Mouse (Mus musculus) bone marrow, adult 2 months (tissue): ENCODE results near the gene Zfp800. TPM values are rescaled to one million over a fixed set of nuclear protein-coding genes. Genes with fewer than 3 reads are reported as not detected.

Experiments
- H3K27ac ChIP-seq: fragments of 200-500 bp; 2 replicates; pipeline ENCODE4 v1.5.1; 2012; ENCODE audit warnings: low read depth, mild to moderate bottlenecking, control low read depth, inconsistent platforms, low read length; ENCODE audit not compliant: control insufficient read depth, poor library complexity, insufficient read depth
- H3K4me1 ChIP-seq: fragments of 200-500 bp; 2 replicates; pipeline ENCODE4 v1.6.1; 2011; ENCODE audit warnings: low read length; ENCODE audit not compliant: control insufficient read depth, insufficient read depth
- H3K4me3 ChIP-seq: fragments of 200-500 bp; replicated peaks from 2 replicates; pipeline ENCODE3; 2011; ENCODE audit warnings: mild to moderate bottlenecking, low read depth, low read length, control low read depth; ENCODE audit not compliant: control insufficient read depth
- CTCF ChIP-seq: fragments of 200-500 bp; IDR thresholded peaks from 2 replicates; pipeline ENCODE4 v1.5.1; 2011; ENCODE audit warnings: low read length, control low read depth; ENCODE audit not compliant: control insufficient read depth, insufficient read depth
- POLR2A ChIP-seq: fragments of 200-500 bp; IDR thresholded peaks from 2 replicates; pipeline ENCODE4 v1.6.1; 2011; ENCODE audit warnings: low read depth, mild to moderate bottlenecking, control low read depth, low read length, borderline replicate concordance; ENCODE audit not compliant: control insufficient read depth
- WGBS: fragments of 180-500 bp; shearing (Covaris S2); methylation state at CpG from one replicate; pipeline ENCODE4 v1.1.7; 2018; 5-methylcytosine and 5-hydroxymethylcytosine counted together
- polyA plus RNA-seq: library from polyadenylated mRNA; stranded (reverse); fragments of >200 nt; gene quantifications from 2 replicates; pipeline ENCODE4 v1.2.4, GENCODE M21; 2011; ENCODE audit warnings: low replicate concordance; ENCODE audit not compliant: missing spikeins, insufficient read depth, insufficient read length

The Zfp800 gene
- polyA plus RNA-seq, 1 experiment = 10.0 TPM

DNA sequence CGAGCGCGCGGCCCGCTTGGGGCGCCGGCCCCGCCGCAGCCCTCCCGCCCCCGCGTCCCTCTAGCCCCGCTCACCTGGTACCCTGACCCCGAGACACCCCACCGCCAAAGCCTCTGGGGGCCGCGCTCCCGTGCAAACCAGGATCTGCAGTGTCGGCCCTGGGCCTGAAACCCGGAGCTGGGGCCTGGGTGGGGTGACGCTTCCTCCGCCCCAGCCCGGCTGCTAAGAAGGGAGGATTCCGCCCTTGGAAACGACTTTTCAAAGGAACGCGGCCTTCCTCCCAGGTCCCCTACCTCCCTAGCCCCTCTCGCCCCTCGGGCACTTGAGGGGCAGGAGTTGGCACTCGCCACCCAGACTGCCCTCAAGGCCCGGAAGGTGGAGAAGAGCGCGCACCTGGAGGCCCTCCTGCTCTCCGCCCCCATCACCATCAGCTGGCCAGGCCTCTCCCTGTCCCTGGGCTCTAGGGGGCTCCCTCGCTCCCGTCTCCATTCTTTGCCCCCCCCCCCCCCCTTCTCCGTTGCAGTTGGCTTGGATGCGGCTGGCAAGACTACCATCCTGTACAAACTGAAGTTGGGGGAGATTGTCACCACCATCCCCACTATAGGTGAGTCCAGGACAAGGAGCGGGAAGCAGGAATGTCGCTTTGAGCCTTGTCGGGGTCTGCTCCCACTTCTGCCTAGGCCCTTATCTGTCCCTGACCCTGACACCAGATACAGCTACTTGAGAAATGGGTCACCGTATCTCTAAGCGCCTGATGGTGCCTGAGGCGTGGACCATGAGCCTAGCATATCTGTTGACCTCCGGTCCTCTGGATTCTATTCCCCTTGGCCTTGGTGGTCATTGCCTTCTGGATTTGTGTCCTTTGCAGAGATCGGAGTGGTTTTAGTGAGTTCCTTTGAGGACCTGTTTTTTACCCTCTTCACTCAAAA lies 26.2 kb upstream of the Zfp800 start:
- WGBS = 10% methylated on average over 46 of the region's 46 CpGs
- Histone ChIP-seq H3K4me3 (peak overlapping the region; percentile 97), H3K4me1 (no peaks in the 10 kb centered on the region; the same call in none of the 2 replicates), H3K27ac (peak overlapping the region; percentile 88)
- TF ChIP-seq POLR2A (peak; percentile 21), CTCF (no peak)

DNA sequence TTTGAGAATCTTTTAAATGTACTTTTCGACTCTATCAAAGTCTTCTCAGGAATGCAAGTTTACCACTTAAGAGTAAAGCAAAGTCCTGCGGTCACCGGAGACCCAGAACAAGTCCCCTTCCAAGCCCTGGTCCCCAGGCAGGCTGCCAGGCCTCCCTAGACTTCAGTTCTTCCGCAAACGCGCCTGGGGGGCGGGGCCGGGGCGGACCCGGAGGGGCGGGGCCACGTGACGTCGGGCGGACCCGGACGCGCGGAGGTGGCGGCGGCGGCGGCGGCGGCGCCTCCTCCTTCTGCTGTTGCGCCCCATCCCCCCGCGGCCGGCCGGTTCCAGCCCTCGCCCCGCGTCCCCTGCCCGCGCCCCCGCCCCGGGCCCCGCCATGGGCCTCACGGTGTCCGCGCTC lies 25.5 kb upstream of the Zfp800 start, which contains the start of gene Arf5:
TSS of gene Arf5 (plus strand) at position 248 of the 400 bp plus-strand sequence.
- peak within 1 kb of the TSS; percentile 88 for H3K27ac ChIP-seq
- TF ChIP-seq POLR2A = peak; percentile 64; the same call in 1 of the 2 replicates
- no peak for TF ChIP-seq CTCF
- H3K4me3 ChIP-seq = peak within 1 kb of the TSS; percentile 97
- 1% methylated on average over 29 of the region's 42 CpGs for WGBS
- H3K4me1 ChIP-seq = no peaks in the 10 kb centered on the region; the same call in none of the 2 replicates

DNA sequence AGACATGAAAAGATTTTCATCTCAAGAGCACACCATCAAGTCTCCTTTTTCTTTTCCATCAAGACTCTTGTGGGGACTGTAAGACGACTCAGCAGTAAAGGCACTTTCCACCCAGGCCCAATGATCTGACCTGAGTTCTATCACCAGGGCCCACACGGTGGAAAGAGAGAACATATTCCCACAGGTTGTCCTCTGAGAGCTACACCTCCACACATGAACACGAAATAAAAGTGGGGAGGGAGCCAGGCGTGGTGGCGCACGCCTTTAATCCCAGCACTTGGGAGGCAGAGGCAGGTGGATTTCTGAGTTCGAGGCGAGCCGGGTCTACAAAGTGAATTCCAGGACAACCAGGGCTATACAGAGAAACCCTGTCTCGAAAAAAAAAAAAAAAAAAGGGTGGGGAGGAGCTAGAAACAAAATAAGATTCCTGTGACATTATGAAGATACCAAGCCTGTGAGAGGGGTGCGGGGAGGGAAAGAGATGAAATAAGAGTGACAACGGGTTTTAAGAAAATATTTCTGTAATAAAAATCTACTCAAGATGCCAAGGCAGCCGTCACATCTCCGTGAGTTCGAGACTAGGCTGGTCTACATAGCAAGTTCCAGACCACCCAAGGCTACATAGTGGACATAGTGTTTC lies 25.0 kb upstream of the Zfp800 start:
- H3K4me3 ChIP-seq = peak overlapping the region; percentile 30
- 66% methylated on average over 15 of the region's 15 CpGs for WGBS
- no peaks in the 10 kb centered on the region; the same call in none of the 2 replicates for H3K4me1 ChIP-seq
- no peak for TF ChIP-seq POLR2A
- no peak for TF ChIP-seq CTCF
- no peak overlapping the region for H3K27ac ChIP-seq

DNA sequence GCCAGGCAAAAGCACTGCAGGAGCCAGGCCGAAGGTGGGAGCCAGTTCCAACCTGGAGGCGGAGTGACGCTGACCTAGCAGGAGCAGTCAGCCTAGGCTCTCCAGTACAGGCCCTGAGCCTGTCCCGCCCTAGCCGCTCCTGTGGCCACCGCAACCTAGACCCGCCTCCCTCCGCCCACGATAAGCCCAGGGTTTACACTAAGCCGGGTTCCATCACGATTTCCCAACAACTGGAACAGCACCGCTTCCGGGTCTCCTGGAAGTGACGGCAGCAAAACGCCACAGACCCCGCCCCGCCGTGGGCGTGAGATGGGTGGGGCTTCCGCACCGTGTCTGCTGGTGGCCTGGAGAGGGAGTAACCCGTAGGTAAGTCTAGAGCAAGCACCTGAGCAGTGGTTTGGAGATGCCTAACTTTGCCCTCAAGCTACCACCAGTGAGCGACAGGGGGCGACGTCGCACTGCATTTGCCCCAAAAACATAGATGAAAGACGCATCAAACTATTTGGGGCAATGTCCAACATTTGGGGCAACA lies 23.7 kb upstream of the Zfp800 start:
- Histone ChIP-seq H3K4me3 (peak overlapping the region; percentile 80), H3K4me1 (no peaks in the 10 kb centered on the region; the same call in none of the 2 replicates), H3K27ac (peak overlapping the region; percentile 82)
- WGBS = 1% methylated on average over 27 of the region's 27 CpGs
- TF ChIP-seq CTCF = peak; percentile 83
- TF ChIP-seq POLR2A = peak; percentile 82; the same call in 1 of the 2 replicates

DNA sequence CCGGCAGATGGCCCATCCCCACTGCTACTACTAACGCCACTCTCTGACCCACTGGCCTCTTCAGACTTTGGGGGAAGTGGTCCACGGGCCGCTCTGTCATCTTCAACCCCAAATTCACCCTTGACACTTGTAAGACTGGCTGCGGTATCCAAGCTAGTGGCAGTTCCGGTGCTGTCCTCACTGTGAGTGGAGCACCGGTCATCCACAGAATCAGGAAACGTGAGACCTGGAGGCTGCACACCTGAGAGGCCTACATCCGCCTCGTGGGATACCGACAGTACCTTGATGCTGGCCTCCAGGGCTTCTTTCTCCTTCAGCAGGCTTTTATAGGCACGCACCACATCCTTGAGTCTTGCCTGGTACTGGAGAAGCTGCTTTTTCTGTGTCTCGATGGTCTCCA lies 23.1 kb upstream of the Zfp800 start:
- peak overlapping the region; percentile 82 for H3K27ac ChIP-seq
- H3K4me1 ChIP-seq = no peaks in the 10 kb centered on the region; the same call in none of the 2 replicates
- WGBS = 41% methylated on average over 13 of the region's 13 CpGs
- TF ChIP-seq POLR2A (no peak), CTCF (no peak)
- peak overlapping the region; percentile 80 for H3K4me3 ChIP-seq

DNA sequence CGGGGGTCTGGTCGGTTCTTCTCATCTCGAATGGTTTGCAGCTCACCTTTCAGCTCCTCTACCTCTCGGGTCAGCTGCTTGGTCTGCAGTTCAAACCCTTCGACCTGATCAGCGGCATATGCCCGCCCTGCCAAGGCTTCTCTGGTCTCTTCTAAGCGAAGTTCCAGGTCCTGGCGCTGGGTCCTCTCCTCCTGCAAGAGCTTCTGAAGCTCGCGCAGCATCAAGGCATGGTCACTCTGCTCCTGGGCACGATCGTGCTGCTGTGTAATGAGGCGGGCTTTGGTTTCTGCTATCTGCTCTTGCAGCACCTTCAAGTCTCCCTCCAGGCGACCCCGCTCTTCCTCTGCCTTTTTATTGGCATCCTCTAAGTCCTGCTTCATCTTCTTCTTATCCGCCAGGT lies 22.6 kb upstream of the Zfp800 start:
- Histone ChIP-seq H3K4me1 (no peaks in the 10 kb centered on the region; the same call in none of the 2 replicates), H3K27ac (no peak overlapping the region), H3K4me3 (peak overlapping the region; percentile 17)
- TF ChIP-seq CTCF = no peak
- no peak for TF ChIP-seq POLR2A
- WGBS = 76% methylated on average over 17 of the region's 17 CpGs

DNA sequence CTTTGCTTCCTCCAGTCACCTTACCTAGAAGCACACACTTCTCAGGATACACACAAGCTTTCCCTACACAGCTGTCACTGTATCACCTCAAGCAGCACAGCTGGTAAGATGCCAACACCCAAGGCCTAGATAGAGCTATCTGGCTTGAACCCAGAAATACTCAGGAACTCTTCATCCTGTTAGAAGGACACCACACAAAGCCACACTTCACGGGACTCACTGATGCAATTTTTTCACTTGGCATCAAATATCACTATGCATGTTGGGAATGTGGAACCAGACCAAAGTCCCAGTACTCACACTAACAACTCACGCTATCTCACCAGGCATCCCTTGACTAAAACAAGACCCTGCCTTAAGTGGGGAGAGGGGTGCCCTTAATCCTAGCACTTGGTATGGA lies 21.9 kb upstream of the Zfp800 start:
- no peak overlapping the region for H3K27ac ChIP-seq
- TF ChIP-seq POLR2A (no peak), CTCF (no peak)
- WGBS = 55% methylated on average over 2 of the region's 2 CpGs
- H3K4me3 ChIP-seq = no peak overlapping the region
- H3K4me1 ChIP-seq = no peaks in the 10 kb centered on the region; the same call in none of the 2 replicates

DNA sequence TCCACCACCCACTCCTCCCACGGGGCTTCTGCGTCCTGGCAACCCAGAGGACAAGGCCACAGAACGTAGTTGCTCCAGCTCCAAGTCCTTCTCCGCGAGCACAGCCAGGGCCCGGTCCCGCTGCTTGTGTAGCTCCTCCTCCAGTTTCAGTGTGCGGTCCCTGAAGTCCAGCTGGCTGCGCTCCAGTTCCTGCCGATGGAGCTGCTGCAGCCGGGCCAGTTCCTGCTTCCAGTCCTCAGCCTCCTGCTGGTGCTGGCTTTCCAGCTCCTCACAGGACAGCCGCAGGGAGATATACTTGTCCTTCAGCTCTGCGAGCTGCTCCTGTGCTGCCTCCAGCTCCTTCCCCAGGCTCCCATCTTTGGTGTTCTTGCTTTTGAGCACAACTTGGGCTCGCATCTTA lies 20.6 kb upstream of the Zfp800 start:
- no peak for TF ChIP-seq CTCF
- no peak for TF ChIP-seq POLR2A
- no peak overlapping the region for H3K4me3 ChIP-seq
- H3K4me1 ChIP-seq = no peaks in the 10 kb centered on the region; the same call in none of the 2 replicates
- WGBS = 96% methylated on average over 14 of the region's 14 CpGs
- no peak overlapping the region for H3K27ac ChIP-seq
